In genomic region chr11:117730490-117730838, GRCm38 (mm10) we compare ENCODE assay signal across 20 mouse cellular contexts. TPM values are rescaled to one million over a fixed set of nuclear protein-coding genes. Genes with fewer than 3 reads are reported as not detected.
DNase-seq lines count a peak whose midpoint lies in the region; ATAC-seq and TF ChIP-seq lines count a peak whose summit lies in the region.
"Had no signal": no experiment of that assay in that cellular context is flagged by ENCODE, and none has a peak within 500 bp of the region (broad histone marks: within the 10 kb centered on the region; RNA-seq: fewer than 3 reads in every experiment).

No protein-coding gene starts in this region.

- peak; percentile 53 for DNase-seq in gastrocnemius, adult 18-20 months (ENCODE audit: low spot score)
- DNase-seq in gastrocnemius, postnatal 14 days: no peak
- no peak for DNase-seq in heart, adult 9 months (ENCODE audit: low spot score in 2 of 2)
- no peak for DNase-seq in liver, postnatal 0 days
- no peak for DNase-seq in liver, embryonic 11.5 days (ENCODE audit: low spot score)
- DNase-seq in spleen, adult 18-20 months: no peak
- DNase-seq: adrenal gland, postnatal 36 days; cerebellum, adult 9-11 months; layer of hippocampus, postnatal 36 days; left cerebral cortex, postnatal 4 days; retina, postnatal 1 day; right cerebral cortex, postnatal 4 days; thymus, postnatal 36 days had no signal

- H3K9ac ChIP-seq in heart, embryonic 16.5 days (ENCODE audit: low read length): no peak overlapping the region
- H3K9ac ChIP-seq in liver, postnatal 0 days (replicated peaks): no peak overlapping the region
- no peak overlapping the region for H3K9ac ChIP-seq in liver, embryonic 11.5 days (ENCODE audit: low read depth, low read length)
- no peak overlapping the region for H3K9ac ChIP-seq in limb, embryonic 15.5 days
- H3K9ac ChIP-seq: hindbrain, embryonic 15.5 days; liver, embryonic 14.5 days had no signal

- H3K9me3 ChIP-seq in heart, embryonic 16.5 days (replicated peaks; ENCODE audit: control insufficient read depth, low read length): no peaks in the 10 kb centered on the region
- H3K9me3 ChIP-seq in liver, postnatal 0 days (ENCODE audit: low read length): no peaks in the 10 kb centered on the region
- no peaks in the 10 kb centered on the region for H3K9me3 ChIP-seq in liver, embryonic 11.5 days (ENCODE audit: control insufficient read depth, low read length)
- H3K9me3 ChIP-seq in limb, embryonic 15.5 days: no peaks in the 10 kb centered on the region
- H3K9me3 ChIP-seq: hindbrain, embryonic 15.5 days had no signal

- WGBS in heart, embryonic 16.5 days: 47% methylated on average over 4 of the region's 4 CpGs
- WGBS in liver, postnatal 0 days (ENCODE audit: insufficient replicate concordance): 73% methylated on average over 4 of the region's 4 CpGs
- WGBS in liver, embryonic 11.5 days: 80% methylated on average over 4 of the region's 4 CpGs
- WGBS in limb, embryonic 15.5 days: 55% methylated on average over 4 of the region's 4 CpGs

- H3K4me2 ChIP-seq in heart, embryonic 16.5 days (ENCODE audit: low read depth, low read length): no peak overlapping the region
- H3K4me2 ChIP-seq in liver, postnatal 0 days (ENCODE audit: low read depth, low read length): no peak overlapping the region
- H3K4me2 ChIP-seq in liver, embryonic 11.5 days: no peak overlapping the region
- no peak overlapping the region for H3K4me2 ChIP-seq in limb, embryonic 15.5 days
- H3K4me2 ChIP-seq: hindbrain, embryonic 15.5 days had no signal

- peak overlapping the region; percentile 42 for H3K27ac ChIP-seq in heart, embryonic 16.5 days (ENCODE audit: low read length)
- peak overlapping the region; percentile 26 for H3K27ac ChIP-seq in liver, postnatal 0 days (ENCODE audit: low read depth)
- no peak overlapping the region for H3K27ac ChIP-seq in liver, embryonic 11.5 days (ENCODE audit: low read depth, low read length)
- 0 out of 2 replicates have a peak overlapping the region, but pooled peaks have one; percentile 62 for H3K27ac ChIP-seq in limb, embryonic 15.5 days
- H3K27ac ChIP-seq: hindbrain, embryonic 15.5 days; liver, embryonic 14.5 days had no signal

- peaks cover 6% of the 10 kb centered on the region; the same call in 1 of the 2 replicates for H3K36me3 ChIP-seq in heart, embryonic 16.5 days (ENCODE audit: control insufficient read depth, insufficient read depth)
- peaks cover 9% of the 10 kb centered on the region for H3K36me3 ChIP-seq in liver, postnatal 0 days (replicated peaks; ENCODE audit: insufficient read depth, low read length)
- no peaks in the 10 kb centered on the region for H3K36me3 ChIP-seq in liver, embryonic 11.5 days (ENCODE audit: control insufficient read depth, insufficient read depth, low read length)
- peaks cover 35% of the 10 kb centered on the region for H3K36me3 ChIP-seq in limb, embryonic 15.5 days

- H3K4me1 ChIP-seq in heart, embryonic 16.5 days (ENCODE audit: control insufficient read depth, insufficient read depth, low read length): peaks cover 29% of the 10 kb centered on the region
- H3K4me1 ChIP-seq in liver, postnatal 0 days (ENCODE audit: insufficient read depth): peaks cover 17% of the 10 kb centered on the region
- no peaks in the 10 kb centered on the region for H3K4me1 ChIP-seq in liver, embryonic 11.5 days (replicated peaks; ENCODE audit: control insufficient read depth, insufficient read depth, low read length)
- peaks cover 26% of the 10 kb centered on the region for H3K4me1 ChIP-seq in limb, embryonic 15.5 days
- H3K4me1 ChIP-seq: hindbrain, embryonic 15.5 days had no signal

- TF ChIP-seq EP300 in liver, postnatal 0 days (IDR thresholded peaks at IDR 0.05; ENCODE audit: low read depth): no peak

- no peak overlapping the region for H3K4me3 ChIP-seq in heart, embryonic 16.5 days (ENCODE audit: low read length)
- no peak overlapping the region for H3K4me3 ChIP-seq in liver, postnatal 0 days (ENCODE audit: low read depth, low read length)
- no peak overlapping the region for H3K4me3 ChIP-seq in liver, embryonic 11.5 days (ENCODE audit: low read depth, low read length)
- H3K4me3 ChIP-seq in limb, embryonic 15.5 days: no peak overlapping the region
- H3K4me3 ChIP-seq: hindbrain, embryonic 15.5 days had no signal

- no peak for ATAC-seq in heart, embryonic 16.5 days (replicated peaks; ENCODE audit: extremely low read depth, insufficient read depth, low FRiP score)
- no peak for ATAC-seq in liver, postnatal 0 days
- no peak for ATAC-seq in liver, embryonic 11.5 days (replicated peaks; ENCODE audit: low FRiP score)
- no peak for ATAC-seq in limb, embryonic 15.5 days (ENCODE audit: insufficient number of reproducible peaks, low FRiP score, low TSS enrichment, low read depth)
- ATAC-seq: activated CD4-positive, CD25-positive, alpha-beta regulatory T cell, adult 4 months; intestine, embryonic 16.5 days; Patski had no signal

- no peaks in the 10 kb centered on the region for H3K27me3 ChIP-seq in heart, embryonic 16.5 days (ENCODE audit: control insufficient read depth, insufficient read depth, low read length)
- no peaks in the 10 kb centered on the region for H3K27me3 ChIP-seq in liver, postnatal 0 days (ENCODE audit: insufficient read depth, low read length)
- no peaks in the 10 kb centered on the region for H3K27me3 ChIP-seq in liver, embryonic 11.5 days (replicated peaks; ENCODE audit: control insufficient read depth, insufficient read depth, low read length)
- no peaks in the 10 kb centered on the region for H3K27me3 ChIP-seq in limb, embryonic 15.5 days
- H3K27me3 ChIP-seq: hindbrain, embryonic 15.5 days; Patski had no signal

- intact Hi-C loops in gastrocnemius, postnatal 14 days (cut with DNase I; ENCODE audit: low total_unique reads): no loop called here

- TF ChIP-seq CTCF in liver, postnatal 0 days (IDR thresholded peaks at IDR 0.05; ENCODE audit: low read depth): no peak

RNA-seq across cellular contexts. Expression of gene Tmc8, which starts 51.4 kb away (rescaled TPM):
- under 1 TPM; 0.64 to 0.78 TPM for total RNA-seq in gastrocnemius, adult 18-20 months (2021)
- 1 to 10 TPM; 1.1 TPM for total RNA-seq in gastrocnemius, postnatal 14 days (2021)
- polyA plus RNA-seq in heart, embryonic 16.5 days (2015; fragmentation: Nextera tagmentation; extraction: Ambion mirVana): 4.1 and 6.0 TPM in 2 replicates
- polyA plus RNA-seq in liver, postnatal 0 days (2015; fragmentation: Nextera tagmentation; extraction: Ambion mirVana): 6.3 and 6.8 TPM in 2 replicates
- polyA plus RNA-seq in liver, embryonic 11.5 days (2014; fragmentation: Nextera tagmentation; extraction: Ambion mirVana): 18.6 and 18.8 TPM in 2 replicates
- polyA plus RNA-seq in limb, embryonic 15.5 days (2015; fragmentation: Nextera tagmentation; extraction: Ambion mirVana): 1.2 and 2.0 TPM in 2 replicates

RNA-seq across cellular contexts. Expression of gene Tmc6, which starts 51.5 kb away (rescaled TPM):
- 1 to 10 TPM; 2.5 to 4.9 TPM for total RNA-seq in gastrocnemius, adult 18-20 months (2021)
- 10 to 100 TPM in 1 of 2 experiments, 1 to 10 TPM in 1; 9.4 to 15.4 TPM for total RNA-seq in gastrocnemius, postnatal 14 days (2021)
- 28.4 and 30.8 TPM in 2 replicates for polyA plus RNA-seq in heart, embryonic 16.5 days (2015; fragmentation: Nextera tagmentation; extraction: Ambion mirVana)
- 19.0 and 20.2 TPM in 2 replicates for polyA plus RNA-seq in liver, postnatal 0 days (2015; fragmentation: Nextera tagmentation; extraction: Ambion mirVana)
- 61.2 and 62.1 TPM in 2 replicates for polyA plus RNA-seq in liver, embryonic 11.5 days (2014; fragmentation: Nextera tagmentation; extraction: Ambion mirVana)
- 24.5 and 25.9 TPM in 2 replicates for polyA plus RNA-seq in limb, embryonic 15.5 days (2015; fragmentation: Nextera tagmentation; extraction: Ambion mirVana)
